Comparison of ENCODE assay signal across 8 mouse cellular contexts in genomic region chr2:10288881-10289280, GRCm38 (mm10).
"Had no signal": no experiment of that assay in that cellular context is flagged by ENCODE, and none has a peak within 500 bp of the region (broad histone marks: within the 10 kb centered on the region; RNA-seq: fewer than 3 reads in every experiment).

No protein-coding gene starts in this region.

- H3K4me2 ChIP-seq: liver, embryonic 13.5 days; midbrain, embryonic 12.5 days had no signal

- H3K9me3 ChIP-seq: limb, embryonic 12.5 days; liver, embryonic 13.5 days; lung, embryonic 15.5 days; megakaryocyte, embryonic 14.5 days; midbrain, embryonic 12.5 days had no signal

- H3K27ac ChIP-seq: left cerebral cortex, adult 2 months; limb, embryonic 12.5 days; liver, embryonic 13.5 days; lung, embryonic 15.5 days; macrophage; midbrain, embryonic 12.5 days had no signal

- H3K4me3 ChIP-seq: left cerebral cortex, adult 2 months; limb, embryonic 12.5 days; liver, embryonic 13.5 days; lung, embryonic 15.5 days; megakaryocyte, embryonic 14.5 days; midbrain, embryonic 12.5 days had no signal

- H3K36me3 ChIP-seq: limb, embryonic 12.5 days; liver, embryonic 13.5 days; lung, embryonic 15.5 days; midbrain, embryonic 12.5 days had no signal

- H3K9ac ChIP-seq: limb, embryonic 12.5 days; liver, embryonic 13.5 days; liver, postnatal 0 days; lung, embryonic 15.5 days; midbrain, embryonic 12.5 days had no signal

- H3K4me1 ChIP-seq: liver, embryonic 13.5 days; lung, embryonic 15.5 days; megakaryocyte, embryonic 14.5 days had no signal
